Mouse (Mus musculus): ENCODE results near the gene Ptprd. TPM values are rescaled to one million over a fixed set of nuclear protein-coding genes. Genes with fewer than 3 reads are reported as not detected.

The Ptprd gene
- polyA plus RNA-seq, 1 experiment from 2014 or later: 161 TPM

DNA sequence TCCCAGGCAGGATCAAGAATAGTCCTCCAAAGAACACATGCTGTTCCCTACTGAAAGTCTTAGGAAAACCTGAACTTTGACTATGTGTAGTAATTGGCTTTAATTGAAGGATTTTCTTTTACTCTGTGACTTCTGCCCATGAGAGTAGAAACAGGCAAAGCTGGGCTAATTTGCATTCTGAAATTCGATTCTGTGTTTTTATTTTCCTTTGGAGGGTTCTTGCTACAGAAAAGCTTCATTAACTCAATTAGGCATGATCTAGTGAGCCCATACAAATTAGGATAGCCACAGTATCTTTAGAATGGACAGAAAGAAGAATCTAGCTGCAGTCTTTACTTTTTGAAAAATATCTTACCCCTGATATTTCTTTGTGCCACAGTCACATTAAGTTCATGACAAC, 2021.0 kb downstream of the Ptprd start:
- no peak for ATAC-seq
- H3K27ac ChIP-seq (ENCODE audit: low read length): no peak overlapping the region
- no peak overlapping the region for H3K4me3 ChIP-seq (replicated peaks; ENCODE audit: low read length)
- no peaks in the 10 kb centered on the region for H3K36me3 ChIP-seq (ENCODE audit: control insufficient read depth, insufficient read depth)
- no peaks in the 10 kb centered on the region for H3K4me1 ChIP-seq (replicated peaks; ENCODE audit: control insufficient read depth, insufficient read depth, low read length)
- no peaks in the 10 kb centered on the region for H3K27me3 ChIP-seq (replicated peaks; ENCODE audit: control insufficient read depth, insufficient read depth, low read length)
- no peak overlapping the region for H3K4me2 ChIP-seq (ENCODE audit: low read length)
- no peak overlapping the region for H3K9ac ChIP-seq (replicated peaks; ENCODE audit: low read depth, low read length)
- WGBS: 0% methylated on average over 1 of the region's 1 CpGs
- H3K9me3 ChIP-seq (ENCODE audit: control insufficient read depth, low read length): no peaks in the 10 kb centered on the region

DNA sequence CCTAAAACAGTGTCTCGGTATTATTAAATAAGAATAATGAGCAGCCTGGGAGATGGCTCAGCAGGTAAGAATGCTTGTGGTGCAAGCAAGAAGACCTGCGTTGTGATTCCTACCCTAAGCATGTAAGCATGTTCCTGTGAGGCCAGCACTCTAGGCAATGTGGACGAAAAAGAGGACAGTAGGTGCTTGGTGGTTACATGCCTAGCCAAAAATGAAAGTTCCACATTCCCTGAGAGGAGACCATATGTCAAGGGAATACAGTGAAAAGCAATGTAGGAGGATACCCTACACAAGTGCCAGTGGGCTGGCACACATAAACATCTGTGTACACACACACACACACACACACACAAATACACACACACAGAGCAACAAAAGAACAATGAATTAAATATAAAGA, 2028.7 kb downstream of the Ptprd start:
- 91% methylated on average over 3 of the region's 3 CpGs for WGBS
- no peaks in the 10 kb centered on the region for H3K4me1 ChIP-seq (replicated peaks; ENCODE audit: control insufficient read depth, insufficient read depth, low read length)
- no peak overlapping the region for H3K9ac ChIP-seq (replicated peaks; ENCODE audit: low read depth, low read length)
- no peak overlapping the region for H3K4me3 ChIP-seq (replicated peaks; ENCODE audit: low read length)
- no peaks in the 10 kb centered on the region for H3K27me3 ChIP-seq (replicated peaks; ENCODE audit: control insufficient read depth, insufficient read depth, low read length)
- H3K27ac ChIP-seq (ENCODE audit: low read length): no peak overlapping the region
- H3K9me3 ChIP-seq (ENCODE audit: control insufficient read depth, low read length): no peaks in the 10 kb centered on the region
- no peaks in the 10 kb centered on the region for H3K36me3 ChIP-seq (ENCODE audit: control insufficient read depth, insufficient read depth)
- no peak for ATAC-seq
- H3K4me2 ChIP-seq (ENCODE audit: low read length): no peak overlapping the region

DNA sequence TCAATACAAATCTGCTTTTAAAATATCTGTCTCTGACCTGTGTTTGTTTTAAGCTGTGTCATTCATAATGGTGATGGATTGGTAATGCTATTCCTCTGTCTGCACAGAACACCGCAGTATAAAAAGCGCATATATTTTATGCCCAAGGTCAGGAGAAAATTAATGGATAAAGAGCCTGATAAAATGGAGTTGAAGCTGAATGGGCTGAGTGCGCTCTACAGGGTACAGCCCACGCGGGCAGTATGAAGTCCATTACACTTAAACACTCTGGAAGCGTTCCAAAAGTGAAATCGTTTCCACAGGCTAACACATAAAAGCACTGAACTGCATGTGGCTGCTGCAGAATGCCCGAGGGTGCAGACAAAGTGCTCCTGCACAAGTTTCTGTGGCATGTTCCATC, 2032.3 kb downstream of the Ptprd start:
- H3K4me2 ChIP-seq (ENCODE audit: low read length): no peak overlapping the region
- no peak overlapping the region for H3K9ac ChIP-seq (replicated peaks; ENCODE audit: low read depth, low read length)
- 0 out of 2 replicates have a peak, but pooled peaks have one; percentile 50 for ATAC-seq
- 33% methylated on average over 8 of the region's 8 CpGs for WGBS
- H3K27me3 ChIP-seq (replicated peaks; ENCODE audit: control insufficient read depth, insufficient read depth, low read length): no peaks in the 10 kb centered on the region
- H3K36me3 ChIP-seq (ENCODE audit: control insufficient read depth, insufficient read depth): no peaks in the 10 kb centered on the region
- H3K4me1 ChIP-seq (replicated peaks; ENCODE audit: control insufficient read depth, insufficient read depth, low read length): 0 out of 2 replicates have a peak, but pooled peaks cover 4% of the 10 kb centered on the region
- no peak overlapping the region for H3K27ac ChIP-seq (ENCODE audit: low read length)
- no peaks in the 10 kb centered on the region for H3K9me3 ChIP-seq (ENCODE audit: control insufficient read depth, low read length)
- no peak overlapping the region for H3K4me3 ChIP-seq (replicated peaks; ENCODE audit: low read length)

DNA sequence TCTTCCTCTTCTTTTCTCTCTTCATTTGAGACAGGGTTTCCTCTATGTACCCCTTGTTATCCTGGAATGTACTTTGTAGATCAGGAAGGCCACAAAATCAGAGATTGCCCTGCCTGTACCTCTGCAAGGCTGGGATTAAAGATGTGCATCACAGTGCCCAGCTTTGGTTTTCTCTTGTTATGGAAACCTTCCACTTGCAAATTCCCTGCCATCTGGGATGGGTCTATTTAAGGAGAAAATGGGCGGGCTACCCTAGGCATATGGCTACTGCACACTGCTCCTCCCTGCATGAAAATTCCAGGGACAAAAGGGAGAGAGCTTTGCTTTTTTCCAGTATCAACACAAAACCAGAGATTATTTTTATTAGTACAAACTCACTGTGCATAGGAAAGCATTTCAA, 2036.7 kb downstream of the Ptprd start:
- H3K9me3 ChIP-seq (ENCODE audit: control insufficient read depth, low read length): no peaks in the 10 kb centered on the region
- ATAC-seq: peak; percentile 50; the same call in 1 of the 2 replicates
- H3K36me3 ChIP-seq (ENCODE audit: control insufficient read depth, insufficient read depth): no peaks in the 10 kb centered on the region
- H3K27ac ChIP-seq (ENCODE audit: low read length): no peak overlapping the region
- no peak overlapping the region for H3K9ac ChIP-seq (replicated peaks; ENCODE audit: low read depth, low read length)
- 0 out of 2 replicates have a peak, but pooled peaks cover 4% of the 10 kb centered on the region for H3K4me1 ChIP-seq (replicated peaks; ENCODE audit: control insufficient read depth, insufficient read depth, low read length)
- 52% methylated on average over 1 of the region's 1 CpGs for WGBS
- no peak overlapping the region for H3K4me2 ChIP-seq (ENCODE audit: low read length)
- no peak overlapping the region for H3K4me3 ChIP-seq (replicated peaks; ENCODE audit: low read length)
- H3K27me3 ChIP-seq (replicated peaks; ENCODE audit: control insufficient read depth, insufficient read depth, low read length): no peaks in the 10 kb centered on the region

DNA sequence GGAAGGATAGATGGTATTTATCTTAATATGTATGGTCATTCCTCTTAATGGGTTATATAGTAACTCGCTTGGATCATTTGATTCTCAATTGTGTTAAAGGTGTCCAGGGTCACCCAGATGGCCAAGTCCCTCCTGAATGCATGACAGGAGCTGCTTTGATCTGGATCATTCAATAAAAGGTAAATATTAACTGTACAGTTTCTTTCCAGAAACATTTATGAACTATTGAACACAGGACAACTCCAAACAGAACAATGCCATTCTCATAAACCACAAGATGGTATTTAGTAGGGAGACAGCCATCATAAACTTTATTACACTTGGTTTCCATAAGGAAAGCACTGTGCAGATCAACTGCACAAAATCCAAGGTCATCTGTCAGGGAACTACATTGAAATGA, 2056.0 kb downstream of the Ptprd start:
- no peak overlapping the region for H3K4me2 ChIP-seq (ENCODE audit: low read length)
- no peaks in the 10 kb centered on the region for H3K36me3 ChIP-seq (ENCODE audit: control insufficient read depth, insufficient read depth)
- H3K4me3 ChIP-seq (replicated peaks; ENCODE audit: low read length): no peak overlapping the region
- 92% methylated on average over 1 of the region's 1 CpGs for WGBS
- H3K27ac ChIP-seq (ENCODE audit: low read length): no peak overlapping the region
- no peak overlapping the region for H3K9ac ChIP-seq (replicated peaks; ENCODE audit: low read depth, low read length)
- no peaks in the 10 kb centered on the region for H3K27me3 ChIP-seq (replicated peaks; ENCODE audit: control insufficient read depth, insufficient read depth, low read length)
- H3K4me1 ChIP-seq (replicated peaks; ENCODE audit: control insufficient read depth, insufficient read depth, low read length): peaks cover 2% of the 10 kb centered on the region; the same call in 1 of the 2 replicates
- no peaks in the 10 kb centered on the region for H3K9me3 ChIP-seq (ENCODE audit: control insufficient read depth, low read length)
- ATAC-seq: no peak

DNA sequence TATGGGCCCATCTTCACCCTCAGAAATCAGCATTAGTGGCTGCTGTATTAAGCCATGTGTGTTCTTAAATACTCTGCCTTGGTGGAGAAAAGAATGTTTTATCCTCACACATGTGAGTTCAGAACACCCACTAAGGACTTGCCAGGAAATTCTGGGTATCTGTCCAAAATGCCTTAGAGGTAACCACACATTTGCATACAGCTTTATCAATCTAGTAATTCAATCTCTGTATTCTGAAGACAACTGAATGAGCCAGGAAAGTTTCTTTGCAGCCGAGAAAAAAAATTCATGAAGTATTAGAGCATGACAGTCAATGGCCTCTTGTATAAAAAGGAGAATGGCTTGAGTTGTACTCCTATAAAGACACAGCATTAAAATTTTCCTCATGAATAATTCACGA, 2057.6 kb downstream of the Ptprd start:
- WGBS: 26% methylated on average over 2 of the region's 2 CpGs
- peak; percentile 57 for ATAC-seq
- Histone ChIP-seq H3K4me2 (ENCODE audit: low read length) (no peak overlapping the region), H3K4me1 (replicated peaks; ENCODE audit: control insufficient read depth, insufficient read depth, low read length) (peaks cover 2% of the 10 kb centered on the region; the same call in 1 of the 2 replicates), H3K27me3 (replicated peaks; ENCODE audit: control insufficient read depth, insufficient read depth, low read length) (no peaks in the 10 kb centered on the region), H3K9ac (replicated peaks; ENCODE audit: low read depth, low read length) (no peak overlapping the region), H3K27ac (ENCODE audit: low read length) (no peak overlapping the region), H3K9me3 (ENCODE audit: control insufficient read depth, low read length) (no peaks in the 10 kb centered on the region), H3K36me3 (ENCODE audit: control insufficient read depth, insufficient read depth) (no peaks in the 10 kb centered on the region), H3K4me3 (replicated peaks; ENCODE audit: low read length) (no peak overlapping the region)

DNA sequence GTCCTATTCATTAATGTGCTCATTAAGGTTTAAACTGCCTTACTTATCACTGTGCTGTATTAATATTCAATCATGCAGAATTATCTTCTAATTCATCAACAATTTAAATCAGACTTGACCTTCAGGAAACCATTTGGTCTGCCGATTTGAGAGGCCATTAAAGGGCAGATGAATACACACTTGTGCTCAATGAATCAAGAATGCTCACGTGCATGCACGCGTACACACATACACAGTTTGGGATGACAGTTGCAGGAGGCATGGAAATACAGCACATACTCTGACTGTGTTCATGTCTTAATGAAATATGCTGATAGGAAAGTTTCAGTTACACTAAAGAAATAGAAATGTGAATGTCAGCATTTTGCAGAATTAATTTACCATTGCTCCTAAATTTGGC, 2066.8 kb downstream of the Ptprd start:
- WGBS: 27% methylated on average over 4 of the region's 4 CpGs
- Histone ChIP-seq H3K4me1 (replicated peaks; ENCODE audit: control insufficient read depth, insufficient read depth, low read length) (peaks cover 5% of the 10 kb centered on the region), H3K36me3 (ENCODE audit: control insufficient read depth, insufficient read depth) (no peaks in the 10 kb centered on the region), H3K27ac (ENCODE audit: low read length) (no peak overlapping the region), H3K4me2 (ENCODE audit: low read length) (no peak overlapping the region), H3K9ac (replicated peaks; ENCODE audit: low read depth, low read length) (no peak overlapping the region), H3K9me3 (ENCODE audit: control insufficient read depth, low read length) (no peaks in the 10 kb centered on the region), H3K27me3 (replicated peaks; ENCODE audit: control insufficient read depth, insufficient read depth, low read length) (no peaks in the 10 kb centered on the region), H3K4me3 (replicated peaks; ENCODE audit: low read length) (no peak overlapping the region)
- peak; percentile 71 for ATAC-seq

DNA sequence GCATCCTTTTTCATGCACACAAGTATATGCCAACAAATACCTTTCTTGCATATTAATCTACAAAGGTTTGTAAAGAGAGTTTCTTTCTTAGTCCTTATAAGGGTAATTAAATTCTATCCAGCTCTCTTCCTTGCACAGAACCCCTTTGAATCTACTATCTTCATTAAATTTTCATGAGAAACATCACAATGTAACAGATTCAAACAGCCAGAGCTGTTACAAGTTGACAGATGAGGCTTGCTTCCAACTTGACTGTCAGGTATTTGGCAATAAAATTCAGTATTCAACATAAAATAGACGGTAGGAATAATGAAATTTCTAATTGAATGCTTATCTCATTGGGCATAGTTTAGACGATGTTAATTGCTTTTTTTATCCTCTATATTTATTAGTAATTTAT, 2067.4 kb downstream of the Ptprd start:
- Histone ChIP-seq H3K4me3 (replicated peaks; ENCODE audit: low read length) (no peak overlapping the region), H3K9ac (replicated peaks; ENCODE audit: low read depth, low read length) (no peak overlapping the region), H3K9me3 (ENCODE audit: control insufficient read depth, low read length) (no peaks in the 10 kb centered on the region), H3K27ac (ENCODE audit: low read length) (no peak overlapping the region), H3K27me3 (replicated peaks; ENCODE audit: control insufficient read depth, insufficient read depth, low read length) (no peaks in the 10 kb centered on the region), H3K4me2 (ENCODE audit: low read length) (no peak overlapping the region), H3K36me3 (ENCODE audit: control insufficient read depth, insufficient read depth) (no peaks in the 10 kb centered on the region), H3K4me1 (replicated peaks; ENCODE audit: control insufficient read depth, insufficient read depth, low read length) (peaks cover 5% of the 10 kb centered on the region)
- peak; percentile 79 for ATAC-seq
- WGBS: 20% methylated on average over 2 of the region's 2 CpGs

DNA sequence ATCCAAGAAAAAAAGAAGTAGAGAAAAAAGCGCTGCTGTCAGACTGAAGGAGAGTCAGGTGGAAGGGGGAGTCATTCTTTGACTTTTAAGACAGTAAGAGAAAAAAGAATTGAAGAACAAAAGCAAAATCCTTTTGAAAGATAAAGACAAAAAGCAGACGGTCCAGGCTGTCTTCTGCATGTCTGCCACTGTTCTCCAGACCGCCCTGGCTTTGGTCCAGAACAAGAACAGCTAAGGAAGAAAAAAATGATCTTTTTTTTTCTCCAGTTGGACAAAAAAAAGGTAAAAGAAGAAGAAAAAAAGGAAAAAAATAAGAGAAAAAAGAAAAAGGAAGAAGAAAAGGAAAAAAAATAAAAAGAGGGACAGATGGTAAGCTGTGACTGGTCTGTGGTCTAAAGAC, 2073.9 kb downstream of the Ptprd start:
- 60% methylated on average over 3 of the region's 3 CpGs for WGBS

DNA sequence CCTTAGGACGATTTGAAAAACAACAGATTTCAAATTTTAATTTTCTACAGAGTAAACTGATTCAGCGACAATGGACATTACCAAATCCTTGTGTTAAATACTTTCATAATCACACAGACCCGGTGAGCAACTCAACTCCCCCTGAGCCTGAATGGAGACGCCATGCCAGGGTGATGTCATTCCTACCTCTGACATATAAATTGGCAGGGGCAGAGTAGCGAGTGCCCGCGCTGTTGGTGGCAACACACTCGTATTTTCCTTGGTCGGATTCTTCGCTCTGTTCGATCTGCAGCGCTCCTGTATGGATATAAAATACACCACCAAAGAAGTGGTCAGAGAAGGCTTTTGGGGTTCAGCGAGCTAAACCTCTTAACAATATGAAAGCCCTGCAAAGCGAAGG, 2075.1 kb downstream of the Ptprd start:
- Histone ChIP-seq H3K36me3 (ENCODE audit: control insufficient read depth, insufficient read depth) (no peaks in the 10 kb centered on the region), H3K9ac (replicated peaks; ENCODE audit: low read depth, low read length) (no peak overlapping the region), H3K27ac (ENCODE audit: low read length) (no peak overlapping the region), H3K27me3 (replicated peaks; ENCODE audit: control insufficient read depth, insufficient read depth, low read length) (no peaks in the 10 kb centered on the region), H3K4me1 (replicated peaks; ENCODE audit: control insufficient read depth, insufficient read depth, low read length) (no peaks in the 10 kb centered on the region; the same call in 1 of the 2 replicates), H3K4me2 (ENCODE audit: low read length) (no peak overlapping the region), H3K4me3 (replicated peaks; ENCODE audit: low read length) (no peak overlapping the region), H3K9me3 (ENCODE audit: control insufficient read depth, low read length) (no peaks in the 10 kb centered on the region)
- ATAC-seq: 0 out of 2 replicates have a peak, but pooled peaks have one; percentile 33
- 71% methylated on average over 14 of the region's 14 CpGs for WGBS

More for the DNA sequence above, 2073.9 kb downstream of the Ptprd start:
- no peaks in the 10 kb centered on the region; the same call in 1 of the 2 replicates for H3K4me1 ChIP-seq (replicated peaks; ENCODE audit: control insufficient read depth, insufficient read depth, low read length)
- no peak overlapping the region for H3K27ac ChIP-seq (ENCODE audit: low read length)
- no peaks in the 10 kb centered on the region for H3K9me3 ChIP-seq (ENCODE audit: control insufficient read depth, low read length)
- no peaks in the 10 kb centered on the region for H3K27me3 ChIP-seq (replicated peaks; ENCODE audit: control insufficient read depth, insufficient read depth, low read length)
- ATAC-seq: no peak
- no peak overlapping the region for H3K4me3 ChIP-seq (replicated peaks; ENCODE audit: low read length)
- H3K9ac ChIP-seq (replicated peaks; ENCODE audit: low read depth, low read length): no peak overlapping the region
- no peak overlapping the region for H3K4me2 ChIP-seq (ENCODE audit: low read length)
- no peaks in the 10 kb centered on the region for H3K36me3 ChIP-seq (ENCODE audit: control insufficient read depth, insufficient read depth)
